Mouse (Mus musculus): Measurements from ENCODE around the gene Ndufa13. TPM values are rescaled to one million over a fixed set of nuclear protein-coding genes. Genes with fewer than 3 reads are reported as not detected.

Ndufa13 gene
- polyA plus RNA-seq, 2 experiments: 97.4 to 190 TPM

- Histone ChIP-seq H3K36me3 (ENCODE audit: control insufficient read depth, insufficient read depth, low read length) (peaks cover 24% of the 10 kb centered on the region), H3K4me2 (replicated peaks; ENCODE audit: low read depth, low read length, severe bottlenecking) (no peak overlapping the region), H3K9ac (ENCODE audit: low read depth, low read length, severe bottlenecking) (no peak overlapping the region), H3K4me1 (ENCODE audit: control insufficient read depth, insufficient read depth, low read length) (0 out of 2 replicates have a peak, but pooled peaks cover 3% of the 10 kb centered on the region), H3K9me3 (ENCODE audit: control insufficient read depth, low read length) (no peaks in the 10 kb centered on the region), H3K27ac (replicated peaks; ENCODE audit: low read depth, low read length) (no peak overlapping the region), H3K4me3 (replicated peaks; ENCODE audit: low read length) (no peak overlapping the region), H3K27me3 (ENCODE audit: control insufficient read depth, insufficient read depth, low read length) (peaks cover 21% of the 10 kb centered on the region)
- 44% methylated on average over 17 of the region's 17 CpGs for WGBS
- ATAC-seq (ENCODE audit: low FRiP score, low read depth) (no peak), DNase-seq (ENCODE audit: low spot score) (no peak)
- no peak for TF ChIP-seq POLR2A (IDR thresholded peaks at IDR 0.05; ENCODE audit: borderline replicate concordance, extremely low read depth, insufficient read depth, insufficient read length)
Measured at GRCm38 (mm10) chr8:69893863-69894262, 8.5 kb downstream of the Ndufa13 start.

GRCm38 (mm10) chr8:69890813-69891241 is 11.5 kb downstream of the Ndufa13 start:
- 40% methylated on average over 19 of the region's 19 CpGs for WGBS
- Histone ChIP-seq H3K9ac (ENCODE audit: low read depth, low read length, severe bottlenecking) (no peak overlapping the region), H3K4me1 (ENCODE audit: control insufficient read depth, insufficient read depth, low read length) (peaks cover 5% of the 10 kb centered on the region; the same call in 1 of the 2 replicates)

GRCm38 (mm10) chr8:69888902-69889301 is 13.5 kb downstream of the Ndufa13 start:
- no peak for DNase-seq (ENCODE audit: low spot score)
- no peak for ATAC-seq (ENCODE audit: low FRiP score, low read depth)
- peaks cover 69% of the 10 kb centered on the region for H3K27me3 ChIP-seq (ENCODE audit: control insufficient read depth, insufficient read depth, low read length)
- H3K9me3 ChIP-seq (ENCODE audit: control insufficient read depth, low read length): no peaks in the 10 kb centered on the region
- whole genome bisulfite sequencing: 6% methylated on average over 32 of the region's 32 CpGs
- peak overlapping the region; percentile 31; the same call in 1 of the 2 replicates for H3K9ac ChIP-seq (ENCODE audit: low read depth, low read length, severe bottlenecking)
- peaks cover 5% of the 10 kb centered on the region; the same call in 1 of the 2 replicates for H3K4me1 ChIP-seq (ENCODE audit: control insufficient read depth, insufficient read depth, low read length)
- no peak overlapping the region for H3K27ac ChIP-seq (replicated peaks; ENCODE audit: low read depth, low read length)
- peak overlapping the region; percentile 45 for H3K4me2 ChIP-seq (replicated peaks; ENCODE audit: low read depth, low read length, severe bottlenecking)
- TF ChIP-seq POLR2A (IDR thresholded peaks at IDR 0.05; ENCODE audit: borderline replicate concordance, extremely low read depth, insufficient read depth, insufficient read length): no peak
- H3K36me3 ChIP-seq (ENCODE audit: control insufficient read depth, insufficient read depth, low read length): peaks cover 16% of the 10 kb centered on the region
- peak overlapping the region; percentile 29 for H3K4me3 ChIP-seq (replicated peaks; ENCODE audit: low read length)

More at GRCm38 (mm10) chr8:69890813-69891241, 11.5 kb downstream of the Ndufa13 start:
- DNase-seq (ENCODE audit: low spot score) (peak; percentile 44), ATAC-seq (ENCODE audit: low FRiP score, low read depth) (no peak; the same call in 1 of the 2 replicates)
- no peak for TF ChIP-seq POLR2A (IDR thresholded peaks at IDR 0.05; ENCODE audit: borderline replicate concordance, extremely low read depth, insufficient read depth, insufficient read length)
- Histone ChIP-seq H3K9me3 (ENCODE audit: control insufficient read depth, low read length) (no peaks in the 10 kb centered on the region), H3K36me3 (ENCODE audit: control insufficient read depth, insufficient read depth, low read length) (peaks cover 24% of the 10 kb centered on the region), H3K27me3 (ENCODE audit: control insufficient read depth, insufficient read depth, low read length) (peaks cover 50% of the 10 kb centered on the region), H3K27ac (replicated peaks; ENCODE audit: low read depth, low read length) (no peak overlapping the region), H3K4me3 (replicated peaks; ENCODE audit: low read length) (no peak overlapping the region), H3K4me2 (replicated peaks; ENCODE audit: low read depth, low read length, severe bottlenecking) (no peak overlapping the region)

GRCm38 (mm10) chr8:69888244-69888866 is 14.0 kb downstream of the Ndufa13 start:
- H3K27ac ChIP-seq (replicated peaks; ENCODE audit: low read depth, low read length): no peak overlapping the region
- H3K27me3 ChIP-seq (ENCODE audit: control insufficient read depth, insufficient read depth, low read length): peaks cover 75% of the 10 kb centered on the region
- no peaks in the 10 kb centered on the region for H3K9me3 ChIP-seq (ENCODE audit: control insufficient read depth, low read length)
- WGBS: 9% methylated on average over 24 of the region's 24 CpGs
- H3K9ac ChIP-seq (ENCODE audit: low read depth, low read length, severe bottlenecking): no peak overlapping the region
- ATAC-seq (ENCODE audit: low FRiP score, low read depth) (no peak), DNase-seq (ENCODE audit: low spot score) (no peak)
- H3K4me2 ChIP-seq (replicated peaks; ENCODE audit: low read depth, low read length, severe bottlenecking): peak overlapping the region; percentile 45
- peak overlapping the region; percentile 29 for H3K4me3 ChIP-seq (replicated peaks; ENCODE audit: low read length)
- peaks cover 5% of the 10 kb centered on the region; the same call in 1 of the 2 replicates for H3K4me1 ChIP-seq (ENCODE audit: control insufficient read depth, insufficient read depth, low read length)
- H3K36me3 ChIP-seq (ENCODE audit: control insufficient read depth, insufficient read depth, low read length): peaks cover 10% of the 10 kb centered on the region
- TF ChIP-seq POLR2A (IDR thresholded peaks at IDR 0.05; ENCODE audit: borderline replicate concordance, extremely low read depth, insufficient read depth, insufficient read length): no peak

GRCm38 (mm10) chr8:69887289-69888243 is 14.8 kb downstream of the Ndufa13 start, which contains the start of gene Cilp2:
Cilp2 (minus strand) TSS chr8:69887687.
- DNase-seq (ENCODE audit: low spot score): no peak
- 0 out of 2 replicates have a peak, but pooled peaks have one; percentile 8 for ATAC-seq (ENCODE audit: low FRiP score, low read depth)
- TF ChIP-seq POLR2A (IDR thresholded peaks at IDR 0.05; ENCODE audit: borderline replicate concordance, extremely low read depth, insufficient read depth, insufficient read length): no peak
- peaks cover 7% of the 10 kb centered on the region; the same call in 1 of the 2 replicates for H3K4me1 ChIP-seq (ENCODE audit: control insufficient read depth, insufficient read depth, low read length)
- H3K9ac ChIP-seq (ENCODE audit: low read depth, low read length, severe bottlenecking): peak within 1 kb of the TSS; percentile 9; the same call in 1 of the 2 replicates
- H3K4me3 ChIP-seq (replicated peaks; ENCODE audit: low read length): peak within 1 kb of the TSS; percentile 29
- H3K27ac ChIP-seq (replicated peaks; ENCODE audit: low read depth, low read length): no peak within 1 kb of the TSS
- H3K4me2 ChIP-seq (replicated peaks; ENCODE audit: low read depth, low read length, severe bottlenecking): peak within 1 kb of the TSS; percentile 45
- peaks cover 83% of the 10 kb centered on the region for H3K27me3 ChIP-seq (ENCODE audit: control insufficient read depth, insufficient read depth, low read length)
- no peaks in the 10 kb centered on the region for H3K9me3 ChIP-seq (ENCODE audit: control insufficient read depth, low read length)
- peaks cover 3% of the 10 kb centered on the region; the same call in 1 of the 2 replicates for H3K36me3 ChIP-seq (ENCODE audit: control insufficient read depth, insufficient read depth, low read length)
- under 1% methylated on average over 41 of the region's 60 CpGs for WGBS
